Mouse (Mus musculus): ENCODE data around the gene Atp8a1. TPM values are rescaled to one million over a fixed set of nuclear protein-coding genes. Genes with fewer than 3 reads are reported as not detected.

The Atp8a1 gene
- polyA plus RNA-seq, 1 experiment from 2014 or later: 50.8 TPM

GRCm38 (mm10) chr5:67640596-67641312 is 206.5 kb downstream of the Atp8a1 start:
- Histone ChIP-seq H3K27me3 (replicated peaks; ENCODE audit: control insufficient read depth, insufficient read depth, low read length) (no peaks in the 10 kb centered on the region), H3K9ac (ENCODE audit: low read depth, low read length) (no peak overlapping the region), H3K9me3 (ENCODE audit: control insufficient read depth, low read length) (no peaks in the 10 kb centered on the region), H3K4me1 (ENCODE audit: control insufficient read depth, insufficient read depth, low read depth, low read length) (no peaks in the 10 kb centered on the region), H3K4me3 (ENCODE audit: low read length) (no peak overlapping the region), H3K27ac (ENCODE audit: low read depth, low read length) (no peak overlapping the region), H3K4me2 (ENCODE audit: low read length) (no peak overlapping the region), H3K36me3 (ENCODE audit: control insufficient read depth, insufficient read depth, low read length) (no peaks in the 10 kb centered on the region)
- no peak for ATAC-seq
- WGBS: 72% methylated on average over 8 of the region's 8 CpGs

GRCm38 (mm10) chr5:67634339-67634738 is 212.9 kb downstream of the Atp8a1 start:
- Histone ChIP-seq H3K27me3 (replicated peaks; ENCODE audit: control insufficient read depth, insufficient read depth, low read length) (no peaks in the 10 kb centered on the region), H3K9me3 (ENCODE audit: control insufficient read depth, low read length) (no peaks in the 10 kb centered on the region), H3K27ac (ENCODE audit: low read depth, low read length) (peak overlapping the region; percentile 23; the same call in 1 of the 2 replicates), H3K4me2 (ENCODE audit: low read length) (no peak overlapping the region), H3K9ac (ENCODE audit: low read depth, low read length) (no peak overlapping the region), H3K36me3 (ENCODE audit: control insufficient read depth, insufficient read depth, low read length) (no peaks in the 10 kb centered on the region), H3K4me3 (ENCODE audit: low read length) (no peak overlapping the region), H3K4me1 (ENCODE audit: control insufficient read depth, insufficient read depth, low read depth, low read length) (peaks cover 8% of the 10 kb centered on the region)
- ATAC-seq: peak; percentile 67
- 20% methylated on average over 3 of the region's 3 CpGs for WGBS

- H3K9ac ChIP-seq (ENCODE audit: low read depth, low read length): no peak overlapping the region
Observed at GRCm38 (mm10) chr5:67633831-67634268, 213.4 kb downstream of the Atp8a1 start.

GRCm38 (mm10) chr5:67633138-67633782 is 214.0 kb downstream of the Atp8a1 start:
- Histone ChIP-seq H3K4me1 (ENCODE audit: control insufficient read depth, insufficient read depth, low read depth, low read length) (peaks cover 8% of the 10 kb centered on the region), H3K9ac (ENCODE audit: low read depth, low read length) (no peak overlapping the region), H3K9me3 (ENCODE audit: control insufficient read depth, low read length) (no peaks in the 10 kb centered on the region), H3K4me2 (ENCODE audit: low read length) (peak overlapping the region; percentile 17; the same call in 1 of the 2 replicates), H3K27me3 (replicated peaks; ENCODE audit: control insufficient read depth, insufficient read depth, low read length) (no peaks in the 10 kb centered on the region), H3K27ac (ENCODE audit: low read depth, low read length) (0 out of 2 replicates have a peak overlapping the region, but pooled peaks have one; percentile 51), H3K4me3 (ENCODE audit: low read length) (no peak overlapping the region), H3K36me3 (ENCODE audit: control insufficient read depth, insufficient read depth, low read length) (no peaks in the 10 kb centered on the region)
- WGBS: 14% methylated on average over 7 of the region's 7 CpGs
- ATAC-seq: peak; percentile 45; the same call in 1 of the 2 replicates

More at GRCm38 (mm10) chr5:67633831-67634268, 213.4 kb downstream of the Atp8a1 start:
- peak; percentile 66 for ATAC-seq
- Histone ChIP-seq H3K4me2 (ENCODE audit: low read length) (peak overlapping the region; percentile 17; the same call in 1 of the 2 replicates), H3K4me1 (ENCODE audit: control insufficient read depth, insufficient read depth, low read depth, low read length) (peaks cover 8% of the 10 kb centered on the region), H3K9me3 (ENCODE audit: control insufficient read depth, low read length) (no peaks in the 10 kb centered on the region), H3K36me3 (ENCODE audit: control insufficient read depth, insufficient read depth, low read length) (no peaks in the 10 kb centered on the region), H3K27ac (ENCODE audit: low read depth, low read length) (peak overlapping the region; percentile 51; the same call in 1 of the 2 replicates), H3K27me3 (replicated peaks; ENCODE audit: control insufficient read depth, insufficient read depth, low read length) (no peaks in the 10 kb centered on the region), H3K4me3 (ENCODE audit: low read length) (no peak overlapping the region)
- WGBS: 14% methylated on average over 10 of the region's 10 CpGs

- no peaks in the 10 kb centered on the region; the same call in 1 of the 2 replicates for H3K36me3 ChIP-seq (ENCODE audit: control insufficient read depth, insufficient read depth, low read length)
- H3K4me1 ChIP-seq (ENCODE audit: control insufficient read depth, insufficient read depth, low read depth, low read length): peaks cover 8% of the 10 kb centered on the region
- no peak for ATAC-seq
- H3K27ac ChIP-seq (ENCODE audit: low read depth, low read length): no peak overlapping the region
- no peaks in the 10 kb centered on the region for H3K27me3 ChIP-seq (replicated peaks; ENCODE audit: control insufficient read depth, insufficient read depth, low read length)
- WGBS: 95% methylated on average over 12 of the region's 12 CpGs
- H3K4me2 ChIP-seq (ENCODE audit: low read length): no peak overlapping the region
- no peaks in the 10 kb centered on the region for H3K9me3 ChIP-seq (ENCODE audit: control insufficient read depth, low read length)
- no peak overlapping the region for H3K4me3 ChIP-seq (ENCODE audit: low read length)
- no peak overlapping the region for H3K9ac ChIP-seq (ENCODE audit: low read depth, low read length)
Observed at GRCm38 (mm10) chr5:67631261-67631660, 216.0 kb downstream of the Atp8a1 start.

GRCm38 (mm10) chr5:67629861-67630260 is 217.4 kb downstream of the Atp8a1 start:
- Histone ChIP-seq H3K4me1 (ENCODE audit: control insufficient read depth, insufficient read depth, low read depth, low read length) (peaks cover 8% of the 10 kb centered on the region), H3K27me3 (replicated peaks; ENCODE audit: control insufficient read depth, insufficient read depth, low read length) (no peaks in the 10 kb centered on the region)
- no peak for ATAC-seq

GRCm38 (mm10) chr5:67629440-67629839 is 217.8 kb downstream of the Atp8a1 start:
- Histone ChIP-seq H3K9me3 (ENCODE audit: control insufficient read depth, low read length) (no peaks in the 10 kb centered on the region), H3K4me1 (ENCODE audit: control insufficient read depth, insufficient read depth, low read depth, low read length) (peaks cover 6% of the 10 kb centered on the region), H3K4me2 (ENCODE audit: low read length) (no peak overlapping the region), H3K36me3 (ENCODE audit: control insufficient read depth, insufficient read depth, low read length) (no peaks in the 10 kb centered on the region; the same call in 1 of the 2 replicates), H3K27me3 (replicated peaks; ENCODE audit: control insufficient read depth, insufficient read depth, low read length) (no peaks in the 10 kb centered on the region), H3K27ac (ENCODE audit: low read depth, low read length) (no peak overlapping the region), H3K4me3 (ENCODE audit: low read length) (no peak overlapping the region), H3K9ac (ENCODE audit: low read depth, low read length) (no peak overlapping the region)
- ATAC-seq: no peak
- WGBS: 61% methylated on average over 7 of the region's 7 CpGs

More at GRCm38 (mm10) chr5:67629861-67630260, 217.4 kb downstream of the Atp8a1 start:
- WGBS: 82% methylated on average over 6 of the region's 6 CpGs
- H3K27ac ChIP-seq (ENCODE audit: low read depth, low read length): no peak overlapping the region
- H3K4me3 ChIP-seq (ENCODE audit: low read length): no peak overlapping the region
- no peaks in the 10 kb centered on the region; the same call in 1 of the 2 replicates for H3K36me3 ChIP-seq (ENCODE audit: control insufficient read depth, insufficient read depth, low read length)
- H3K4me2 ChIP-seq (ENCODE audit: low read length): no peak overlapping the region
- no peak overlapping the region for H3K9ac ChIP-seq (ENCODE audit: low read depth, low read length)
- H3K9me3 ChIP-seq (ENCODE audit: control insufficient read depth, low read length): no peaks in the 10 kb centered on the region

GRCm38 (mm10) chr5:67628180-67628940 is 218.9 kb downstream of the Atp8a1 start:
- Histone ChIP-seq H3K27ac (ENCODE audit: low read depth, low read length) (no peak overlapping the region), H3K4me2 (ENCODE audit: low read length) (no peak overlapping the region), H3K4me3 (ENCODE audit: low read length) (no peak overlapping the region), H3K9me3 (ENCODE audit: control insufficient read depth, low read length) (no peaks in the 10 kb centered on the region), H3K36me3 (ENCODE audit: control insufficient read depth, insufficient read depth, low read length) (no peaks in the 10 kb centered on the region; the same call in 1 of the 2 replicates), H3K27me3 (replicated peaks; ENCODE audit: control insufficient read depth, insufficient read depth, low read length) (no peaks in the 10 kb centered on the region), H3K9ac (ENCODE audit: low read depth, low read length) (no peak overlapping the region), H3K4me1 (ENCODE audit: control insufficient read depth, insufficient read depth, low read depth, low read length) (no peaks in the 10 kb centered on the region)
- ATAC-seq: 0 out of 2 replicates have a peak, but pooled peaks have one; percentile 48
- 67% methylated on average over 9 of the region's 9 CpGs for WGBS

All from hindbrain, embryonic 16.5 days (tissue).